Mouse (Mus musculus): ENCODE measurements around the gene Galnt7. TPM values are rescaled to one million over a fixed set of nuclear protein-coding genes. Genes with fewer than 3 reads are reported as not detected.

Gene Galnt7
- total and polyA plus RNA-seq, 2 experiments from 2014 or later = 6.6 to 6.8 TPM

DNA sequence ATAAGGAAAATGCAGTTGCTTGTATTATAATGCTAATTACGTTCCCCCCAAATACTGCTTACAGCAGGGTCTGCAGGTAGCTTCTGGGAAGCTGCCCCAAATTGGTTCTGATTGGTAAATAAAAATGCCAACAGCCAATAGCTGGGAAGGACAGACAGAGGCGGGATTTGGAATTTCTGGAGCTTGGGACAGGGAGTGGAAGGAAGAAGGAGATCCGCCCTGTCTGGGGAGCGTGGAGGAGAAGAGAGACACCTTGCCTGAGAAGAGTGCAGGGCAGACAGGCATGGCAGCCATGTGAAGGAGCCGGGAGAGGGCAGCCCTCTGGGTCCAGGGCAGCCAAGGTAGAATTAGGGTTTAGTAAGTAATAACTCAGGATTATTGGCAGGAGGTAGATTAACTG is 35.9 kb downstream of the Galnt7 start:
- no peaks in the 10 kb centered on the region for H3K27me3 ChIP-seq (ENCODE audit: insufficient read depth, low read length)
- TF ChIP-seq CTCF (IDR thresholded peaks at IDR 0.05; ENCODE audit: low read depth) = no peak
- no peak overlapping the region for H3K27ac ChIP-seq
- H3K9ac ChIP-seq (replicated peaks; ENCODE audit: low read length) = no peak overlapping the region
- no peaks in the 10 kb centered on the region for H3K9me3 ChIP-seq (ENCODE audit: low read length)
- no peak for DNase-seq (ENCODE audit: low spot score)
- H3K4me3 ChIP-seq (ENCODE audit: low read length) = no peak overlapping the region
- no peaks in the 10 kb centered on the region for H3K4me1 ChIP-seq (ENCODE audit: insufficient read depth, low read length)
- H3K4me2 ChIP-seq (ENCODE audit: low read depth, low read length) = no peak overlapping the region
- 75% methylated on average over 5 of the region's 5 CpGs for WGBS
- ATAC-seq = no peak
- H3K36me3 ChIP-seq (ENCODE audit: insufficient read depth, low read length) = no peaks in the 10 kb centered on the region

DNA sequence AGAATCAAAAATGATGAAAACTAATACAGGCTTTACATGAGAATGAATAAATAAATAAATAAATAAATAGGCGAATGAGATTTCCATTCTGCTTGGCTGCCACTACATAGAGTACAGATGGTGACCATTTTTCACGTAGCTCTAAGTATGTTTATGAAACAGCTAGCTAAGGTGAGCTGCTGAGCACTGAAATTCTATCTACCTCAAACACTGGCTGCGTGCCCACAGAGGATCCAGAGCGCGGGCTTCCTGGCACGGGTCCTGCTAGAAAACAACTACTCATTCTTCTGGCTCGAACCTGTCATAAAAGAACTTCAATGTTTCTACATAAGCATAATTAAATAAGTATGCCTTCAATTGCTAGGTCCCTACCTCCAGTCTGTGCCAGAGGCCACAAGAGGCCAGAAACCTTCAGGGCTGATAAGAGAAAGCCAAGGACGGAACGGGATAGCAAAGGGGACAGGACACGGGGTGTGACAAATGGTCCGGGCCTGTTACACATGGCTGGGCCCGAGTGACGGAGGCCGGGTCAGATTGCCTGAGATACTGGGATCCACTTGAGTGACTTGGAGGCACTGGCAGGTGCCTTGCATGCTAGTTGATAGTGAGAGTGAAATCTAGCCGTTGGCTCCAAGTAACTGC is 37.7 kb downstream of the Galnt7 start:
- Histone ChIP-seq H3K9ac (replicated peaks; ENCODE audit: low read length) (no peak overlapping the region), H3K9me3 (ENCODE audit: low read length) (no peaks in the 10 kb centered on the region), H3K36me3 (ENCODE audit: insufficient read depth, low read length) (no peaks in the 10 kb centered on the region), H3K27ac (no peak overlapping the region), H3K4me2 (ENCODE audit: low read depth, low read length) (no peak overlapping the region), H3K4me1 (ENCODE audit: insufficient read depth, low read length) (no peaks in the 10 kb centered on the region), H3K4me3 (ENCODE audit: low read length) (no peak overlapping the region), H3K27me3 (ENCODE audit: insufficient read depth, low read length) (no peaks in the 10 kb centered on the region)
- DNase-seq (ENCODE audit: low spot score) = peak; percentile 53
- 55% methylated on average over 15 of the region's 15 CpGs for WGBS
- TF ChIP-seq CTCF (IDR thresholded peaks at IDR 0.05; ENCODE audit: low read depth) = no peak
- peak; percentile 60 for ATAC-seq

DNA sequence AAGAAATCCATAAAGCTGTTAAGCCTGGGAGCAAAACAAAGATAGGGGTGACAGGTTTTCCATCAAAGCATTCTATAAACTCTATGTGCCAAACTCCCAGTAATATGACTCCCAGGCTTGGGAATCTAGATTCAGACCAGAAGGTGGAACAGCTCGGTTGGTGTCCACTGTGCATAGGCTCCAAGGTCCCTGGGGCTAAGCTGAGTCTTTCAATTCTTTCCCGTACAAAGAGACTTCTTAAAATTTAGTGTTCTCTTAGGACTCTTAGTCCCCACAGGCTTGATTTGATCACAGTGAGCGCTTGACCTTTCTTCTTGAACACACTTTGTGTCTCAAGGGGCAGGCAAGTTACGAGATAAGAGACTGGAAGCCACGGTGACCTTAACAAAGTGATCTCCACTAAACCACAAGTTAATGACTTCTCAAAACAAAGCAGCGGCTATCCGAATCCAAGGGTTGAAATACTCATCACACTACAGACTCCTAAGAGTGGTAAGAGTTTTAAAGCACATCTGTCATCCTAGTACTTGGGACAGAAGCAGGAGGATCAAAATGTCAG is 41.3 kb downstream of the Galnt7 start:
- no peak overlapping the region for H3K4me2 ChIP-seq (ENCODE audit: low read depth, low read length)
- no peak overlapping the region for H3K4me3 ChIP-seq (ENCODE audit: low read length)
- H3K9ac ChIP-seq (replicated peaks; ENCODE audit: low read length) = no peak overlapping the region
- no peak for ATAC-seq
- no peaks in the 10 kb centered on the region for H3K9me3 ChIP-seq (ENCODE audit: low read length)
- no peak for TF ChIP-seq CTCF (IDR thresholded peaks at IDR 0.05; ENCODE audit: low read depth)
- H3K27me3 ChIP-seq (ENCODE audit: insufficient read depth, low read length) = no peaks in the 10 kb centered on the region
- H3K27ac ChIP-seq = no peak overlapping the region
- no peak for DNase-seq (ENCODE audit: low spot score)
- H3K4me1 ChIP-seq (ENCODE audit: insufficient read depth, low read length) = no peaks in the 10 kb centered on the region
- H3K36me3 ChIP-seq (ENCODE audit: insufficient read depth, low read length) = no peaks in the 10 kb centered on the region
- WGBS = 59% methylated on average over 7 of the region's 7 CpGs

DNA sequence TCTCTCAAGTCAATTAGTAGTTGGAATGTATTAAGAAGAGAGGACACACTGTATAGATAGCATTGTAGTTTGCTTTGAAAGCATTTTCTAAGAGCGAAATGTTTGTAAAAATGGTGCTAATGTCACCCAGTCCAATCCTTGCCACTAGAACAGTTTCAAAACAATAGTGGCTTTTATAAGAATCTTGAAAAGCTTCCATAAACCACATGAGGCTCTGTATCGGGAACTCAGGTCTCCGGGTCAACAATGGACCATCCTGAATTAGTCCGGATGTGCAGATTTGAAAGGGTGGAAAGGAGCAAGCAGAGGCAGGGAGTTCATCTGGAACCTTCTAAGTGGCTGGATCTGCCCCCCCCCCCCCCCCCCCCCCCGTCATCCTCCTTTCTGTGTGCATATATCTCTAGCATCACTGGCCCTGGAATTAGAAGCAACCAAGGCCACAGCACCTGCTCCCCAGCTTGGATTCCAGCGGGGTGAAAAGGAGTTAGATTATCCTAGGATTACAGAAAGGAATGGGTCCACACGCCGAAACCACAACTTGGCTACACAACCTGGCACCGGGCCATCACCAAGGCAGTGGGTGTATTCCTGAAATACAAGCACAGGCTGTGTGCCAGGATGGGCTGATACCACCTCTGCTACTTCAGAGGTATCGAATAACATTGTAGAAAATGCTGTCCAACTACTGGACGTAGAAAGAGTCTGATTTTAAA is 42.0 kb downstream of the Galnt7 start:
- Histone ChIP-seq H3K4me3 (ENCODE audit: low read length) (no peak overlapping the region), H3K9ac (replicated peaks; ENCODE audit: low read length) (no peak overlapping the region), H3K36me3 (ENCODE audit: insufficient read depth, low read length) (no peaks in the 10 kb centered on the region), H3K27ac (no peak overlapping the region), H3K4me2 (ENCODE audit: low read depth, low read length) (no peak overlapping the region), H3K27me3 (ENCODE audit: insufficient read depth, low read length) (no peaks in the 10 kb centered on the region), H3K9me3 (ENCODE audit: low read length) (no peaks in the 10 kb centered on the region), H3K4me1 (ENCODE audit: insufficient read depth, low read length) (no peaks in the 10 kb centered on the region)
- no peak for TF ChIP-seq CTCF (IDR thresholded peaks at IDR 0.05; ENCODE audit: low read depth)
- ATAC-seq = peak; percentile 25
- peak; percentile 51 for DNase-seq (ENCODE audit: low spot score)
- 51% methylated on average over 11 of the region's 11 CpGs for WGBS

DNA sequence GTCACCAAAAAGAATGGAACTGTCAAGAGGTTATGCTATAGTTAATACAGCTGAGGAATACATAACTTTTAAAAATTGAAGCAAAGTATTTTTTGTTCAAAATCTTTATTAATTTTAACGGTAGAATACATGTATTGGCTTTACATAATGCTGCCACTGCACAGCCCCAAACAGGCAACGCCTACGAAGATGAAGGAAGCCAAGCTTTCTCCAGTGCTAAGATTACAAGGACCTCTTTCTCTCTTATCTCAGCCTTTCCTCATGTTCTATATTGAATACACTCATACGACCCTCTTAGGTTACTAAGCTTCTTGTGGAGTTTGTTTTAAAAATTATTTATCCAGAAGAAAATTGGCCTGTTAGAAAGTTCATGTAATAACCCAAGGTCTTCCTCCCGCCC is 50.3 kb downstream of the Galnt7 start:
- Histone ChIP-seq H3K4me2 (ENCODE audit: low read depth, low read length) (no peak overlapping the region), H3K4me3 (ENCODE audit: low read length) (no peak overlapping the region), H3K36me3 (ENCODE audit: insufficient read depth, low read length) (no peaks in the 10 kb centered on the region), H3K27me3 (ENCODE audit: insufficient read depth, low read length) (no peaks in the 10 kb centered on the region), H3K9me3 (ENCODE audit: low read length) (no peaks in the 10 kb centered on the region), H3K27ac (no peak overlapping the region), H3K9ac (replicated peaks; ENCODE audit: low read length) (no peak overlapping the region), H3K4me1 (ENCODE audit: insufficient read depth, low read length) (no peaks in the 10 kb centered on the region)
- no peak for TF ChIP-seq CTCF (IDR thresholded peaks at IDR 0.05; ENCODE audit: low read depth)
- 92% methylated on average over 5 of the region's 5 CpGs for WGBS
- ATAC-seq = no peak
- DNase-seq (ENCODE audit: low spot score) = no peak

DNA sequence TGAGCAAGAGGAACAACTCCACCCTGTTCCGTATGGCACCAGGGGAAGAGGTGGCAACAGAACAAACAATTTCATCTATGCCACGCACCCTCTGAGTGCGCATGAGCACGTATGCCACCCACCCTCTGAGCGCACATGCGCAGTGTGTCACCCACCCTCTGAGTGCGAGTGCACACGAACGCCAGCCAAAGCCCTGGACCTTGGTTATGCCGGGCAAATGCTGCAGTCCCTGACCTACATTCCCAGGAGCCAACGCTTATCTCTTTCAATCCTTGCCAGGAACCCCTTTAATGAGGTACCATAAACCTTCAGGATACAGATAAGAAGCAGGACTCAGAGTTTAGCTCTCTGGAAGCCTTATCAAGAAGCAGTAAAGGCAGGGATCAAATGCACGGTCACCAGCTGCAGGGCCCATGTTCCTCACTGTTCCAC is 50.8 kb downstream of the Galnt7 start:
- WGBS = 95% methylated on average over 12 of the region's 12 CpGs
- ATAC-seq (no peak), DNase-seq (ENCODE audit: low spot score) (no peak)
- Histone ChIP-seq H3K4me1 (ENCODE audit: insufficient read depth, low read length) (no peaks in the 10 kb centered on the region), H3K4me2 (ENCODE audit: low read depth, low read length) (no peak overlapping the region), H3K27me3 (ENCODE audit: insufficient read depth, low read length) (no peaks in the 10 kb centered on the region), H3K9me3 (ENCODE audit: low read length) (no peaks in the 10 kb centered on the region), H3K9ac (replicated peaks; ENCODE audit: low read length) (no peak overlapping the region), H3K36me3 (ENCODE audit: insufficient read depth, low read length) (no peaks in the 10 kb centered on the region), H3K4me3 (ENCODE audit: low read length) (no peak overlapping the region), H3K27ac (no peak overlapping the region)
- TF ChIP-seq CTCF (IDR thresholded peaks at IDR 0.05; ENCODE audit: low read depth) = no peak

All from hindbrain, postnatal 0 days (tissue).